Mouse (Mus musculus) midbrain, embryonic 12.5 days (tissue): ENCODE measurements around the gene Ttn. TPM values are rescaled to one million over a fixed set of nuclear protein-coding genes. Genes with fewer than 3 reads are reported as not detected.

ENCODE experiments used
- ATAC-seq: fragments of 200-750 bp; cut with Nextera tagmentation; 2 replicates; pipeline ENCODE4 v1.8.0; 2017; ENCODE audit warnings: low read depth, moderate TSS enrichment, moderate library complexity; ENCODE audit not compliant: low FRiP score
- H3K27ac ChIP-seq: fragments of 300-500 bp; sonication (generic); replicated peaks from 2 replicates; pipeline ENCODE4 v1.5.1; 2016; ENCODE audit warnings: mild to moderate bottlenecking
- H3K27me3 ChIP-seq: fragments of 300-500 bp; sonication (generic); 2 replicates; pipeline ENCODE4 v1.6.1; 2016; ENCODE audit warnings: mild to moderate bottlenecking
- H3K36me3 ChIP-seq: fragments of 300-500 bp; sonication (generic); 2 replicates; pipeline ENCODE4 v1.6.1; 2016
- H3K4me1 ChIP-seq: fragments of 300-500 bp; sonication (generic); 2 replicates; pipeline ENCODE4 v1.6.1; 2016
- H3K4me2 ChIP-seq: fragments of 300-500 bp; sonication (generic); replicated peaks from 2 replicates; pipeline ENCODE4 v1.6.1; 2016; ENCODE audit warnings: mild to moderate bottlenecking, moderate library complexity
- H3K4me3 ChIP-seq: fragments of 300-500 bp; sonication (generic); 2 replicates; pipeline ENCODE4 v1.5.1; 2016; ENCODE audit warnings: mild to moderate bottlenecking
- H3K9ac ChIP-seq: fragments of 300-500 bp; sonication (generic); replicated peaks from 2 replicates; pipeline ENCODE4 v1.6.1; 2016; ENCODE audit warnings: mild to moderate bottlenecking, moderate library complexity
- H3K9me3 ChIP-seq: fragments of 300-500 bp; sonication (generic); 2 replicates; pipeline ENCODE4 v1.6.1; 2016; ENCODE audit warnings: mild to moderate bottlenecking
- WGBS: fragments of 180-500 bp; shearing (Covaris S2); methylation state at CpG from one replicate; pipeline ENCODE4 v1.1.7; 2016; 5-methylcytosine and 5-hydroxymethylcytosine counted together
- polyA plus RNA-seq: library from polyadenylated mRNA; unstranded; fragments of >200 nt; fragmentation: Nextera tagmentation; extraction: Ambion mirVana; gene quantifications from 2 replicates; pipeline ENCODE4 v1.2.1, GENCODE M21; 2016

Gene Ttn
- polyA plus RNA-seq, 1 experiment from 2014 or later = 0.52 TPM

- Histone ChIP-seq H3K9me3 (no peaks in the 10 kb centered on the region), H3K4me2 (no peak overlapping the region), H3K27ac (no peak overlapping the region), H3K36me3 (peaks cover 64% of the 10 kb centered on the region), H3K4me3 (no peak overlapping the region), H3K4me1 (no peaks in the 10 kb centered on the region), H3K9ac (no peak overlapping the region), H3K27me3 (no peaks in the 10 kb centered on the region)
- no peak for ATAC-seq
- 88% methylated on average over 5 of the region's 5 CpGs for whole genome bisulfite sequencing
These were observed 288.6 kb downstream of the Ttn start for GRCm38 (mm10) chr2:76693765-76694164.

DNA sequence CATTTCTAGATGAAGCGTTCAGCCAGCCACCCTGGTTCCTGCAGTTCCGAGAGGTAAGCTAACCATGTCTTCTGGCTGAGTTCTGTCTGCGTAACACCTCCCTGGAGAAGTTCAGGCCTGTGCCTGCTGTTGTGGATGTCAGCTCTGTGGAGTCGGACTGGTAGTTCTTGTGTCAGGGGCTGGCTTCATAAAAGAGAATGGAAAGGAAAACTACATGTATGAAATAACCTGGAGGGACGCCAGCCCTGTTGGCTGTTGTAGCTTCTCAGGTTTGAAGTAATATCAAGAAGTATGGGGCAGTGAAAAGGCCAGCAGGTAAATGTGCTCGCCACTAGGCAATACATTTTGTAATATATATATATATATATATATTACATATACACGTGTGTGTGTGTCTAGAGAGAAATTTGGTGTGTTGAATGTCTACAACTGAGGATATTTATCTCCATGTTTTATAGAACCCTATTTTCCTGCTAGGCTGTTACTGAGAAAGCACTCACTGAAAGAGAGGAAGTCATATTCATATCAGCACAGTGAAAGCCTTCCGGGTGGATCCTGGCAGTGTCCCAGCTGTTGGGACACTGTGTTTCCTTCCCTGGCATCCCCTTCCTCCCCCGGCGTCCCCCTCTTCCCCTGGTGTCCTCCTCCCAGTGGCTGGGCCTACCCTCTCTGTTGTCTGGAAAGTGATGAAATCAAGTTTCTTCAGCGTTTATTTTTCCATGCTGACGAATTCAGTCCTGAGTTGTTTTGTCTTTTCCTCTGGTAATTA is 291.7 kb downstream of the Ttn start:
- H3K9ac ChIP-seq = no peak overlapping the region
- no peak overlapping the region for H3K27ac ChIP-seq
- H3K36me3 ChIP-seq = peaks cover 85% of the 10 kb centered on the region
- H3K9me3 ChIP-seq = no peaks in the 10 kb centered on the region
- no peak overlapping the region for H3K4me3 ChIP-seq
- H3K4me2 ChIP-seq = no peak overlapping the region
- H3K4me1 ChIP-seq = no peaks in the 10 kb centered on the region
- no peak for ATAC-seq
- no peaks in the 10 kb centered on the region for H3K27me3 ChIP-seq
- WGBS = 87% methylated on average over 12 of the region's 12 CpGs

- no peaks in the 10 kb centered on the region for H3K9me3 ChIP-seq
- no peak for ATAC-seq
- H3K9ac ChIP-seq = no peak overlapping the region
- no peak overlapping the region for H3K27ac ChIP-seq
- peaks cover 82% of the 10 kb centered on the region for H3K36me3 ChIP-seq
- no peaks in the 10 kb centered on the region for H3K4me1 ChIP-seq
- H3K4me3 ChIP-seq = no peak overlapping the region
- no peak overlapping the region for H3K4me2 ChIP-seq
- 83% methylated on average over 7 of the region's 7 CpGs for WGBS
- H3K27me3 ChIP-seq = no peaks in the 10 kb centered on the region
These were observed 294.2 kb downstream of the Ttn start for GRCm38 (mm10) chr2:76688162-76688561.

DNA sequence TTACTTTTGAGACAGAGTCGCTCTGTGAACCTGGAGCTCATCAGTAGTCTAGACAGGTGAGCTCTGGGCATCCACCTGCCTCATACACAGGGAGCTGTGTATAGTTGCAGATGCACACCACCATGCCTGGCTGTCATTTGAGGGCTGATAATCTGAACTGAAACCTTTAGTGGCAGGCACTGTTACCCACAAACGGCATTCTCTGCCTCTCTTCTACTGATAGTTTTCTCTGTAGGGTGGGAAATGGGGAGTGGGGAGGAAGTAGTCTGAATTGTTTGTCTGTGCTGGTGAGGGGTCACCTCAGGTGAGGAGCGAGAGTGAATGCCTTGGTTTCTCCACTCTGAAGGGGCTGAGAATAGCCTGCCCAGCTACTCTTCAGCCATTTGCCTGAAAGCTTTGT is 294.7 kb downstream of the Ttn start:
- H3K9me3 ChIP-seq = no peaks in the 10 kb centered on the region
- ATAC-seq = no peak
- H3K27ac ChIP-seq = no peak overlapping the region
- H3K4me3 ChIP-seq = no peak overlapping the region
- no peaks in the 10 kb centered on the region for H3K27me3 ChIP-seq
- H3K4me2 ChIP-seq = no peak overlapping the region
- WGBS = 89% methylated on average over 3 of the region's 3 CpGs
- no peak overlapping the region for H3K9ac ChIP-seq
- no peaks in the 10 kb centered on the region for H3K4me1 ChIP-seq
- peaks cover 82% of the 10 kb centered on the region for H3K36me3 ChIP-seq

DNA sequence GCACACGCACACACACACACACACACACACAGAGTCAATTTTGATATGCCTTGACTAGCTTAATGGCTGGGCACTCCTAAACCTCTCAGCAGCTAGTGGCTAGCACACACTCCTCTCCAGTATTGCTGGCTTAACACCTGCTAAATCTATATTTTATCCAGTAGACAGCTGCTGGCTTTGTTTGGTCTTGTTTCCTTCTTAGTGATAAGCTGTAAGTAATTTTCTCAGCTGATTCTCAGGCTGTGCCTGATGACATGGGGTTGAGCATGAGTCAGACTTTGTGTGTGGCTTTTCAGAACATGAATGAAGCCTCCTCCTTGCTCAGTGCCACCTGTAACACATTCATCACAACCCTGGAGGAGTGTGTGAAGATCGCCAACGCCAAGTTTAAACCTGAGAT is 295.4 kb downstream of the Ttn start:
- no peaks in the 10 kb centered on the region for H3K9me3 ChIP-seq
- WGBS = 96% methylated on average over 3 of the region's 3 CpGs
- H3K9ac ChIP-seq = no peak overlapping the region
- no peak overlapping the region for H3K4me2 ChIP-seq
- H3K4me3 ChIP-seq = no peak overlapping the region
- peaks cover 83% of the 10 kb centered on the region for H3K36me3 ChIP-seq
- H3K4me1 ChIP-seq = no peaks in the 10 kb centered on the region
- no peak for ATAC-seq
- H3K27me3 ChIP-seq = no peaks in the 10 kb centered on the region
- no peak overlapping the region for H3K27ac ChIP-seq

DNA sequence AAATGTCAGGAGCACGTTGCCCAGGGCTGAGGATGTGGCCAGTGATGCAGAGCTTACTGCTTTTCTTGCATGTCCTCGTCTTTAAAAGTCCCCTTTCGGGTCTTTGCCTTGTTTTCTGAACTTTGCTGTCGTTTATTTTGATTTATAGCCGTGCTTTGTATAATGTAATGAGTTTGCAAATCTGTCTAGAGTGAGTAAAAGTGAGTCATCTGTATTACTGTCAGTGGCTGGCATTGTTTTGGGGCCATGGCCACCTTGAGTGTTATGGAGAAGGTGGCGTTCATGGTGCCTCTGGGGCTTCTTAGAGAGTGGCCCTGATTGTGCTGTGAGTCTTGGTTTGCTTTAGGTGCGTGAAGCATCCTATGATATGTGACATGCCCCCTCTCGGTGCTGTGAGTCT is 300.0 kb downstream of the Ttn start:
- no peak for ATAC-seq
- no peaks in the 10 kb centered on the region for H3K4me1 ChIP-seq
- H3K27ac ChIP-seq = no peak overlapping the region
- no peak overlapping the region for H3K9ac ChIP-seq
- H3K4me3 ChIP-seq = no peak overlapping the region
- H3K27me3 ChIP-seq = no peaks in the 10 kb centered on the region
- 90% methylated on average over 8 of the region's 8 CpGs for WGBS
- peaks cover 55% of the 10 kb centered on the region for H3K36me3 ChIP-seq
- no peak overlapping the region for H3K4me2 ChIP-seq
- no peaks in the 10 kb centered on the region for H3K9me3 ChIP-seq

GRCm38 (mm10) chr2:76676401-76677226 is 305.7 kb downstream of the Ttn start:
- Histone ChIP-seq H3K4me3 (peak overlapping the region; percentile 68), H3K27ac (no peak overlapping the region), H3K36me3 (0 out of 2 replicates have a peak, but pooled peaks cover 3% of the 10 kb centered on the region), H3K4me2 (peak overlapping the region; percentile 60), H3K4me1 (peaks cover 17% of the 10 kb centered on the region), H3K27me3 (no peaks in the 10 kb centered on the region), H3K9me3 (no peaks in the 10 kb centered on the region), H3K9ac (peak overlapping the region; percentile 91)
- WGBS = 68% methylated on average over 13 of the region's 13 CpGs
- no peak for ATAC-seq

DNA sequence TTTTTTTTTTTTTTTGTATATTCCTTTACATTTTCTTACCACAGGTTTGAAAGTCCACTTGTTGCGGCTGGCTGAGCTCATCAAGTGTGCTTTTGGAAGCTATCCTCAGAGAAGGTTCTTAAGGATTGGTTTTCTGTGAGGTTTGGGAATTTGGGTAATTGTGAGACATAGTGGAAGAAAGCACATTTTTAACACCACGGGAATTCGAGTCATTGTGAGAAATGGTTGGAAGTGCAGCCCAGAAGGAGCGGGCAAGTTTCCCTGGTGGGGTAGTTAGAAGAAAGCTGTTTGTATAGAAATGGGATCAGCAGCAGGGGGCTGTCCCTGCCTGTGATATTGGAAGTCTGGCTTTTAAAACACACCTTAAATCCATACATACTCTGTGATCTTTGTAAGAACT is 306.4 kb downstream of the Ttn start:
- H3K36me3 ChIP-seq = no peaks in the 10 kb centered on the region
- peaks cover 17% of the 10 kb centered on the region for H3K4me1 ChIP-seq
- peak overlapping the region; percentile 60 for H3K4me2 ChIP-seq
- 17% methylated on average over 4 of the region's 4 CpGs for WGBS
- no peaks in the 10 kb centered on the region for H3K9me3 ChIP-seq
- H3K4me3 ChIP-seq = peak overlapping the region; percentile 68
- H3K27me3 ChIP-seq = no peaks in the 10 kb centered on the region
- ATAC-seq = no peak
- no peak overlapping the region for H3K27ac ChIP-seq
- H3K9ac ChIP-seq = peak overlapping the region; percentile 91

GRCm38 (mm10) chr2:76675451-76675850 is 306.9 kb downstream of the Ttn start:
- H3K4me2 ChIP-seq = peak overlapping the region; percentile 60
- no peaks in the 10 kb centered on the region for H3K27me3 ChIP-seq
- no peaks in the 10 kb centered on the region for H3K9me3 ChIP-seq
- WGBS = under 1% methylated on average over 38 of the region's 44 CpGs
- peaks cover 17% of the 10 kb centered on the region for H3K4me1 ChIP-seq
- peak overlapping the region; percentile 68 for H3K4me3 ChIP-seq
- H3K9ac ChIP-seq = peak overlapping the region; percentile 91
- peak overlapping the region; percentile 81 for H3K27ac ChIP-seq
- H3K36me3 ChIP-seq = no peaks in the 10 kb centered on the region
- peak; percentile 59; the same call in 1 of the 2 replicates for ATAC-seq

DNA sequence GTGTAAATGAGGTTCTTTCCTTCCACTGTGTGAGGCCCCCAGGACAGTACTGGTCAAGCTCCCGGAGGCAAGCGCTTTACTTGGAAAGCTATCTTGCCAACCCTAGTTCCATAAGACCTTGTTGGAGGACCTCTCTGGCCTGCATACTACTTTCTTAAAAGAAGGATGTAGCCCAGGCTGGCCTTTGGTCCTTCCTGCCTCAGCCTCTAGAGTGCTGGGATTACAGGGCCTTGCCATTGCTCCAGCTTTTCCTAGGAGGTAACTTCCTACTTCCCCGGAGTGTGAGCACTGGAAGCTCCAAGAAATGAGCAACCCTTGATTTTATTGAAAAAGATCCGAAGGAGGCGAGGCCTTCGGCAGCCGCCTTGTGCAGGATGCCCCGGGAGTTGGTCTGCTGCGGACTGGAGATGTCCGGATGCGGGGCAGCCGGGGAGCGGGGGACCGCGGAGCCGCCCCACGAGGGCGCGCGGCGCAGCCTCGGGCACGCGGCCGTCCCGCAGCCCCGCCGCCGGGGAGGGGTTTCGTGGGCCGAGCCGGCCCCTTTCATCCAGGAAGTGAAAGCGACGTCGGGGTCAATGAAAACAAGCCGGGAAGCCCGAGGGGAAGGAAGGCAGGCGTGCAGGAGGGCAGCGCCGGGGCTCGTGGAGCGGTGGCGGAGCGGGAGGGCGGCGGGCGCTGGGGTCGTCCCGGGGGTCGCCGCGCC is 307.5 kb downstream of the Ttn start, which contains the start of gene Plekha3:
Plekha3 (plus strand) TSS at position 557 of the 703 bp plus-strand sequence.
- H3K4me3 ChIP-seq = peak within 1 kb of the TSS; percentile 68
- no peaks in the 10 kb centered on the region for H3K9me3 ChIP-seq
- WGBS = 6% methylated on average over 43 of the region's 52 CpGs
- peak within 1 kb of the TSS; percentile 91 for H3K9ac ChIP-seq
- no peaks in the 10 kb centered on the region for H3K36me3 ChIP-seq
- peak within 1 kb of the TSS; percentile 60 for H3K4me2 ChIP-seq
- peak; percentile 70 for ATAC-seq
- H3K27me3 ChIP-seq = no peaks in the 10 kb centered on the region
- H3K27ac ChIP-seq = peak within 1 kb of the TSS; percentile 81
- peaks cover 17% of the 10 kb centered on the region for H3K4me1 ChIP-seq

GRCm38 (mm10) chr2:76673472-76674081 is 308.8 kb downstream of the Ttn start:
- no peaks in the 10 kb centered on the region for H3K27me3 ChIP-seq
- peaks cover 17% of the 10 kb centered on the region for H3K4me1 ChIP-seq
- H3K9me3 ChIP-seq = no peaks in the 10 kb centered on the region
- 41% methylated on average over 7 of the region's 7 CpGs for WGBS
- H3K9ac ChIP-seq = no peak overlapping the region
- H3K36me3 ChIP-seq = no peaks in the 10 kb centered on the region
- no peak for ATAC-seq
- peak overlapping the region; percentile 56 for H3K27ac ChIP-seq
- H3K4me3 ChIP-seq = peak overlapping the region; percentile 43
- H3K4me2 ChIP-seq = peak overlapping the region; percentile 57
